Mouse (Mus musculus) lung, postnatal 25 days (tissue): ENCODE measurements around the gene Bhmt2.
A peak's percentile ranks its signal among the peaks of the same experiment; 100 is the strongest.

Source experiments
- DNase-seq: peaks from one replicate; pipeline ENCODE4 v3.0.0; 2022; ENCODE audit warnings: low spot score

Gene Bhmt2

DNA sequence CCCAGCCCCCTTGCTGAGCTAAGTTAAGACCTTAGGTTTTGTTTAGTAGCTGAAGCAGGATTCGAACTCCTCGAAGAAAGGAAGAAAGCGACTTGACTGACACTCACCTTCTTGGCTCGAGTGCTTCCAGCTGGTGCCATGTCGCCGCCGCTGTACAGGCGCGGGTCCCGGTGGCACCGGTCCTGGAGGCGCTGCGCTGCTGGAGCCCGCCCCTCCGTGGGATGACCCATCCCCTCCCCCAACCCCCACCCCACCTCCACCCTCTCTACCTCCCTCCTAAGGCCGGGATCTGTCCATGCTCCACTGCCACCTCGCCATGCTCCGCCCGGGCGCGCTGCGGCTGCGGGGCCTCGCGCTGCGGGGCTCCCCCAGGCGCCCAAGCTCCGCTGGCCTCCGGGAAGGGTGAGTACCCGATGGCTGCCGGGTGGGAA, at the start of gene Bhmt2, which contains the start of gene Dmgdh:
Bhmt2 (minus strand) TSS at position 172 of the 431 bp plus-strand sequence.
Dmgdh (plus strand) TSS at position 303 of the 431 bp plus-strand sequence.
- DNase-seq, result no peak

DNA sequence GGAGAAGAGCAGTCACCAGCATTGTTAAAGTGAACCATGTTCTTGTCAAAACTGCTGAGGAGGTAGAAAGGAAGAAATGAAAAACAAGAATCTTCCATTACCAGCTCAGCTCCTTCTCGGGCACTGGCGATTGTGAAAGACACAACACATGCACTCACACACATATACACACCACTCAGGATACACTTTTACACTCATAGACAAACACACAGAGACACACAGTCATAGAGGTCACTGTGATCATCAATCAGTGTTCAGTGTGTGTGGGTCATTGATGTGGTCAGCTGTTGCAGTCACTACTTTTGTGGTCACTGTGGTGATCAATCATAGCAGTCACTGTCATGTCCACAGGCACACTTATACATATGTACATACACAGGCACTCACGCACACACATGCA, 49.4 kb upstream of the Bhmt2 start:
- no peak for DNase-seq

DNA sequence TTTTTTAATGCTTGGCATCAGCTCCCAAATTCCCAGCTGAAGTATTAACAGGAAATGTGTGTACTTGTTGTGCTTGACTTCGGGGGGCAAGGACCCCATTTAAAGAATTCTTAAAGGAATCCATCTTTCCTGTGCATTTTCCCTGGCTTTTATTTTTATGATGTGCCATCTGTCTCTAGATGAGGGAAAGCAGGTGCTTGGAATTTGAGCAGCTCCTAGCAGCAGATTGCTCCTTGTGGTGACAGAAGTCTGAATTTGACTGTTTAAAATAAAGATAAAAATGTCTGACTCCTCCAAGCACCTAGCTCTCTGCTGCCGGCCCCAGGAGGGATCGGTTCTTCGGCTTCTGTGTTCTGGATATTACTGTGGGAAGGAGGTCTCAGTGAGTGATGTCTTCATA, 47.8 kb upstream of the Bhmt2 start:
- DNase-seq, result no peak

DNA sequence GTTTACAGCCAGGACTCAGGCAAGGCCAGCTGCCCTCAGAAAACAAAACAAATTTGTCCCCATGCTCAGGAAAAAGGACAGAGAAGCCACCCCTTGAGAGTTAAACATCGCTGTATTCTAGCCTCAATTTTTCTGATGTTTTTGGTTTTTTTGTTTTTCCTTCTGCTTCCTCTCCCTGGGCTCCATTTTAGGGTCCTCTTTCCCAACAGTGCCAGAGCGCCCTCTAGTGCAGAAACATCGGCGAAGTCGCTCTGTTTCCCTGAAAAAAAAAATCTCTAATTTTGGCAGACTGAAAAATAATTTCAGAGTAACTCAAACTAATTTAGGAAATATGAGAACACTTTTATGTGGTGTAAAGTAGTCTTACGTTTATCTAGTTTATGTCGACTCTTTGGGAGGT, 44.8 kb upstream of the Bhmt2 start:
- peak; percentile 27 for DNase-seq

DNA sequence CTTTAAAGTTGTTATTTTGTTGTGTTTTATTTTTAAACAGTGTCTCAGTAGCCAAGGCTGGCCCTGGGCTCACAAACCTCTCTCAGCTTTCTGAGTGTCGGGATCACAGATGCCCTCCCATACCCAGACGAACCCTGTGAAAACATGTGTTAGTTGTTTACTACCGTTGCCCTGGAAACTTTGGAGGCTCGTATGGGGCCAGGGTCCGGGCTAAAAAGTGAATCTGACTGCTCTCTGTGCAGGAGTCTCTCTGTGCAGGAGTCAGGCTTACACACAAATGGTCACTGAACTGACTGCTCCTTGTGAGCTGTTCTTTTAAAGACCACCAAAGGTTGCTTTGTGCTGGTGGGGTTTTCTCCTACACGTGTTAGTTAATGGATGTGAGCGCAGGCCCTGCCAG, 43.0 kb upstream of the Bhmt2 start:
- no peak for DNase-seq

DNA sequence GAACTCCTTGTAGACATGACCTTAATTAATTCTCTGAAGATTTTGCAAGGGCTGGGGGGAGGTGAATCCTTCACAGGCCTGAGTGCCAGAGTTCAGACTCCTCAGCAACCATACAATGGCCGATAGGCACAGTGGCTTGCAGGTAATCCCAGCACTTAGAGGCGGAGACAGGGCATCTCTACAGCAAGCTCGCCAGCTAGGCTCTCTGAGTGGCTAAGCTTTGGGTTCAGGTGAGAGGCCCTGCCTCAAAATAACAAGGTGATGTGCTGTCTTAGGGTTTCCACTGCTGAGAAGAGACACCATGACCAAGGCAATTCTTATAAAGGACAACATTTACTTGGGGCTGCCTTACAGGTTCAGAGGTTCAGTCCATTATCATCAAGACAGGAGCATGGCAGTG, 39.7 kb upstream of the Bhmt2 start:
- no peak for DNase-seq

DNA sequence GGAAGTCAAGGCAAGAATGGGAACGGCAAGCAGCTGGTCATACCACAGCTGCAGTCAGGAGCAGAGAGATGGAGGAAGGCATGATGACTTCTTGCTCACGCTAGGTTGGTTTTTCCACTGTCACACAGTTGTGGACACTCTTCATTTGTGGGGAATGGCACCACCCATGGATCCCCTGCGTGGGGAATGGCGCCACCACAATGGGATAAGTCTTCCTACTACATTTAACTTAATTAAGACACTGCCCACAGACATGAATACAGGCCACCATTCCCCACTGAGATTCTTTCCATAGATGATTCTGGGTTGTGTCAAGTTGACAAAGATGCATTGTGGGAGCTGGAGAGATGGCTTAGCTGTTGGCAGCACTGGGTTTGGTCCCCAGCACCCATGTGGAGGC, 38.3 kb upstream of the Bhmt2 start:
- DNase-seq, result no peak

DNA sequence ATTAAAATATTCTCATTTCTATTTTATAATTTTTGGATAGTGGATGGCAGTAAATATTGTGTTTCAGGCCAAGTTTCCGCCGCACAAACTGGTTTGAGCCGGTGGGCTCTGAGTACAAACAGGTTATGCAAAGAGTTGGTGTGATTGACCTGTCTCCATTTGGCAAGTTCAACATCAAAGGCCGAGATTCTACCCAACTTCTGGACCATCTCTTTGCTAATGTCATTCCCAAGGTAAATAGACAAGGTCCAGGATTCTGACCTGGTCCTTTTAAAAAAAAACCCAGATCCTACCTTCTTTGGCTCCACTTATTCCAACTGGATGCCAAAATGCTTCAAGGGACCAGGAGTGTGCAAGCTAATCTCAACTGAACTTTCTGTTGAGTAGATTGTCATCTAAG, 37.1 kb upstream of the Bhmt2 start:
- DNase-seq, result no peak

DNA sequence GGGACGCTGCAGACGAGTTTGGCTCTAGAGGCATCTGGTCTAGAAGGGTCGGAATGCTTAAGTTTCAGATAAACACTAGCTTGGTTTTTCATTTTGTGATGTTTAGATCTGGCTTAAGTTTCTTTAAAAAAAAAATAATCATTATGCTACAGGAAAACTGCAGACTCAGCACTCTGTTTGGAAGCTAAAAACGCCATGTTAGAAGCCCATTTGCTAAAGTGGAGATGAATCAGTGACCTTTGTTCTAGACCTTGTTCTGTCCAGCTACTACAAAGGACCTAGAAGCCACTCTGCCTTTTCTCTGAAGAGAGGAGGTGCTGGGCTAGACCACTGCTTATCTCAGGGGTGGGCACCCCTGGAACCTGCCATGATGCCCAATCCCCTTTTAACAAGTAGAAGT, 36.2 kb upstream of the Bhmt2 start:
- DNase-seq, result no peak

DNA sequence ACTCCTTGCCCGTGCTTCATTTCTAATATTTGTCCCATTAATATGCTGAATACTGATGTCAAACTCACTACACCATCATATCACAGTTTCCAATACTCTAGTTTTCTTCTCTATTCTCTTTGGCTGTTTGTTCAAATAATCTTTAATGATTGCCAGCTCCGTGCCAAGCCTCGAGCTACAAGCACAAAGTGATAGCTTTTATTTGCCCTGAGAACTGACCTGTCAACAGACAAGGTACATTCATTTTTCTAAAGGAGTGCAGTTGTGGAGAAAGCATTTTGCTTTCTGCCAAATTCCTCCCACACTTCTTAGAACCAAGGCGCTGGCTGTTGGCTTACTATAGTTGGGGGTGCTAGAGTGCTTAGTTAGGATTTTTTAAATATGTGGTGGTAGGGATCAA, 33.2 kb upstream of the Bhmt2 start:
- DNase-seq, result no peak

DNA sequence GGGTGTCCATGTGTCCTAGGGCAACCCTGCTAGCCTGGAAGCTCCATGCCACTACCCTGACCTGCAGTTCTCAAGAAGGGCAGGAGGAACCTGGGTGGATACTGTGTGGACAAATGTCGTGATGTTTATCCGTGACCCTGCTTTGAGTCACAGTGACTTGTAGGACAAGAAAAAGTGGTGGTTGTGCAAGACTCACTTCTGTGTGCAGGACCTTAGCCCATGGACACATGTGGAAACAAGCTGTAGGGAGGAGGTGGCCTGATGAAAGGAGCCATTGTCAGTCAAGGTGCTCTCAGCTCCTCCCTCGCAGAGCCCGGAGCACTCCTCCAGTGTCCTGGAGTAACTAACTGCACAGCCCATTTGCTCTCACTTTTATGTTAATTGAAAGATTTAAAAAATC, 31.6 kb upstream of the Bhmt2 start:
- no peak for DNase-seq

DNA sequence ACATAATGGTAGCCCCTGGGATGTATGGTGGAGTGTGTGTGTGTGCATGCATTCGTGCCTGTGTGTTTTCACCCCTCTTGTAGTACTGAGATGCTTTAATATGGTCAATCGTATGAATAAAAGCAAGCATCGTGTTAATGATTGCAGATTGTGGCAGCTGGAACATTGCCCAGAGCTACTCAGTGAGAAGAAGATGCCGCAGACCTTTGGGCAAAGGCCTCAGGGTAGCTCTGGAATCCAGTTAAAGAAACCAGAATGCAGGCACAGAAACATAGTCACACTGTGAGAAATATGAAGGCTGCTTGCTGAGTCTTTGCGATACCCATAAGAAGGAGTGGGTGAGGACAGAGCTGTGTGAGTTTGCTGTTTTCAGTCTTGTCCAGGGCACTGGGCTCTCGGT, 24.8 kb upstream of the Bhmt2 start:
- DNase-seq, result no peak

DNA sequence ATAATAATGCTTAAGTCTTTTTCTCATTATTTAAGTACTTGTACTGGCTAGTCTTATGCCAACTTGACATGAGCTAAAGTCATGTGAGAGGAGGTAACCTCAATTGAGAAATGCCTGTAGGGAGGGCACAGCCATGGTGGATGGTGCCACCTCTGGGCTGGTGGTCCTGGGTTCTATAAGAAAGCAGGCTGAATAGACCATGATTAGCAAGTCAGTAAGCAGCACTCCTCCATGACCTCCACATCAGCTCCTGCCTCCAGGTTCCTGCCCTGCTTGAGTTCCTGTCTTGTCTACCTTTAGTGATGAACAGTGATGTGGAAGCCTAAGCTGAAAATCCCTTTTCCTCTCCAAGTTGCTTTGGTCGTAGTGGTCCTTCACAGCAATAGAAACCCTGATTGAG, 16.7 kb upstream of the Bhmt2 start:
- DNase-seq, result no peak

DNA sequence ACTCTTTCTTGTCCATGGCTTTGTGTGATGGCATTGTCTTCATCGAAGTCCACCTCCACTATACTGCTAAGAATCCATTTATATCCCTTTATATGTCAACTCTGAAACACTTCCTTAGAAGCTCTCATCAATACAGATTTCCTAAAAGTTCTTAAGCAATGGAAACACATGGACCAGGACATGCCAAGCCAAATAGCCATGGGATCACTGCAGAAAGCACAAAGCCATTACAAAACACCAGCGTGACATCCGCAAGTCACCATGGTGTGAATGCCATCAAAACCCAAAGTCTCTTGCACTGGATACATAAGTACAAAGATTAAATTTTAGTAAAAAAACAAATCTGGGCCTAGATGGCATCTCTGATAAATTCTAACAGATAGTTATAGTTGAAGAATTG, 15.5 kb upstream of the Bhmt2 start:
- DNase-seq, result no peak

DNA sequence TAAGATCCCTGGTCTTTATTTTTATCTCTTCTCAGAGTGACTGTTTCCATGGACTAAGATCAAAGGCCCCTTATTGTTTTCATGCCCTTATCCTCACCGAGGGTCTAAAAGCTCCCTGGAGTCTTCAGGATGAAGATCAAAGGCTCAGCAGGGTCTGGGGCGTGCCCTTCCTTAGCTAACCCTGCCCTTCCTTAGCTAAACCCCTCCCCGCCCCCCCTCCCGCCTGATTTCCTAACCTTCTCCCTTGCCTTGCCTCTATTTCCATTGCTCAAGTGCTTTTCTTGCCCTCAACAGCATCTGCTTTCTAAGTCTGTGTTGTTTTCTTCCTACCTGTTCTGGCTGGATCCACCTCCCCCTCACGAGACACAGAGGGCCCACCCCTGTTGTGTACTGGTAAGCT, 13.2 kb upstream of the Bhmt2 start:
- DNase-seq, result no peak

DNA sequence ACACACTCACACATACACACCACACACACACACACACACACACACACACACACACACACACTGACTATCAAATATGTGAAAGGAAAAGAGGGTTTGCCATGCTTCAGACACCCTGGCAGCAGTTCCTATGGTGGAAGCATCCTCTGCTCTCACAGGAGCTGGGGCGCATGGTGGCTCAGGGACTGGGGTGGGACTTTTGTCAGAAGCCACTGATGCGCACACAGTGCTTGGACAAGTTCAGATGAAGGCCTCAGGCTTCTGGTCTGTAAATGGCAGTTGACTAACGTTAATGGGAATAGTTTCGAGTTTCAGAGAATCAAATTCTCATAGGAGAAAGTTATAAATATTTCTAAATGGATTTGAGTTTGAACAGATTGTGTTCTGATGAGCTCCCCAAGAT, 11.1 kb upstream of the Bhmt2 start:
- no peak for DNase-seq

DNA sequence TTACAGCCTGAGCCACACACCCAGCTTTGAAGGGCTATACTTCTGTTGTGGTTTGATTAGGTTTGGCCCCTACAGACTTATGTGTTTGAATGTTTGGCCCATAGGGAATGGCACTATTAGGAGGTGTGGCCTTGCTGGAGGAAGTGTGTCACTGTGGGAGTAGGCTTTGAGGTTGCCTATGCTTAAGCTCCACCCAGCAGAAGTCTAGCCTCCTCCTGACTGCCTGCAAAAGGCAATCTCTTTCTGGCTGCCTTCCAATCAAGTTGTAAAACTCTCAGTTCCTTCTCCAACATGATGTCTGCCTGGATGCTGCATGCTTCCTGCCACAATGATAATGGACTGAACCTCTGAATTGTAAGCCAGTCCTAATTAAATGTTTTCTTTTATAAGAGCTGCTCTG, 9.2 kb upstream of the Bhmt2 start:
- DNase-seq, result no peak

DNA sequence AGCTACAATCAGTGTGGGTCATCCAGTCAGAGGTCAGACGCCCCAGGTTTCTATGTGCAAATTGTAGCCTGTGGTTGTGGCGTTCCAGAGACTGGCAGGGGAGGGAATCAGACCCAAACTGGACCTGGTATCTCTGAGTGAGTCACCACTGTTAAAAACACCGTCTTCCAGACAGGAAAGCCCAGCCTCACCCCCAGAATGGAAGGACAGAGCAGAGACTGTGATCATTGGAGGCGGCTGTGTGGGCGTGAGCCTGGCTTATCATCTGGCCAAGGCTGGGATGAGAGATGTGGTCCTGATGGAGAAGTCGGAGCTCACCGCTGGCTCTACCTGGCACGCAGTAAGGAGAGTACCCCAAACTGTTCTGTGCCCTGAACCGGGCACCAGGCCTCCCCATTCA, 2.8 kb upstream of the Bhmt2 start:
- DNase-seq, result no peak

DNA sequence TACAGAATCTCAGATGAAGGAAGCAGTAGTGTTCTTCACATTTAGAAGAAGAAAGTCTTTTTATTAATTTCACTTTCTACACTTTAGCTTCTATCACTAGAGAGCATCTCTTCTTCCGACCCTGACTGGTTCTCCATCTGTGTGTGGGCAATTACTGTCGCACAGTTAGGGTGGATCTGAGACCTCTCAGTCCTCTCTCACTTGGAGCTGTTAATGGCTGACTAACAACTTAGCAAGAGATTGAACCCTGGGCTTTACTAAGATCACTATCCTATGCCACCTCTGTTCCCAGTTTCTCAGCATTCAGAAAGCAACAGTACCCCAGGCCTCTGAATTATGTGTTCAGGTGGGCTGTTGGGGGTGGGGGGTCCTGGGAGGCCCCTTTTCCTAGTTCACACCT, 806 bp downstream of the Bhmt2 start:
- DNase-seq, result no peak

DNA sequence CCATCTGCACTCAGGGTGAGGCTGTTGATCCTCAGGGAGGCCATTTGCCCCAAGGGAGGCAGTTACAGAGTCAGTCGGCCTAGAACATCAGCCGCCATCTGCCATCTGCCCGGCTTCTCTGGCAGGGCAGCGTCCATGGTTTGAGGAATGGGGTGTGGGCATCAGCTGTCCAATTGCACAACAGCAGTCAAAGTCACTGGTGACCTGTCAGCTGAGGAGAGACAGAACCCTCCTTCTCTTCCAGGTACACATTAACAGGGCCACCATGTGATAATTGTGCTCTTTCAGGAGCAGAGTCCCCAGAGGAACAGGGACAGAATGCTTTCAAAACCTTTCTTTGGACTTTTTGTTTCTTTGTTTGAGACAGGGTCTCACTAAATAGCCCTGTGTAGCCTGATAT, 1.7 kb downstream of the Bhmt2 start:
- DNase-seq, result no peak

DNA sequence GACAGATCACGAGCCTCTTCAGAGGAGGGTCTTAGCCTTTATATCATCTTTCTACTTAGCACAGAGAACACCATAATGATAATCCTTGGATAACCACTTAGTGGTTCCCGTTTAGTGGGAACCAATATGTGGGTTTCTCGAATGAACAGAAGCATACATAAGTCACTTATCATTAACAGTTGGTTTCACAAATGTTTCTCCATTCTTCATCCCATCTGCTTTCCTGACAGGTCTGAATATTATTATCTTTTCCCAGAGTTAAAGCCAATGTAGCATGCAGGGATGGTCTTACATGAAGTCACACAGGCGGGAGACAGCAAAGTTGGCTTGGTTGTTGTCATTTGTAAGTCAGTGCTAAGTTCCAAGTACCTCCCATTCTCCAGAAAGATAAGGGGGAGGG, 6.5 kb downstream of the Bhmt2 start:
- no peak for DNase-seq

DNA sequence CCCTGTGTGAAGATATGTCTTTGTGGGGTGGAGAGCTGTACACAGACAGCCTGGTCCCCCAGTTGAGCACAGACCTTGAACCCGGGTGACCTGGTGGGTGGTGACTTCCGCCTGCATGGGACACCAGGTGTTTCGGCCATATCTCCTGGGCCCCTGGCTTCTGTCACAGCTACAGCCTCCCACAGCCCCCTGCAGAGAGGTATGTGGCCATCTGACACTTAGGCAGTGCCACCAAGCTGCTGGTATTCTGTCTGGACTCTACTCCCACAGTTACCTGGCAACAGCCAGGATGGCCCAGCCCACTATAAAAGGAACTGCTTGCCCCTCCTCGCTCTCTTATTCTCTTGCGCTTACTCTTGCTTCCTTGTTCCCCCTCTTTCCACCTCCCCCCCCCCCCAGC, 16.2 kb downstream of the Bhmt2 start:
- no peak for DNase-seq

DNA sequence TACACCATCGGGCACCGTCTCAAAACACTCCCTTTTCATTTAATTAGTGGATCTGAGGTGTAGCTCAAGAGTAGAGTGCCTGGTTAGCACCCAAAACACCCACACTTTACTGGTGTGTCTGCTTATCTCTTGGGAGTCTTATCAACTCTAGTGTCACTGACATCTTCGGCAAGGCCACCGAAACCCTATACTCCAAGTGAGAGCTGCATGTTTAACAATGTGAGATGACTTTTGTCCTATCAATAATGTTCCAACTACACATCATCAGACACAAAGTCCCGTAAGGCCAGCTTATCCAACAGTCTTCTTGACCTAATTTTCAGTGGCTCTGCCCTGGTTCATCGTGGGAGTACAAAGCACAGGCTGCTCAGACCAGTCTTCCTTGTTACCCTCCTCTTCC, 20.7 kb downstream of the Bhmt2 start:
- DNase-seq, result no peak

DNA sequence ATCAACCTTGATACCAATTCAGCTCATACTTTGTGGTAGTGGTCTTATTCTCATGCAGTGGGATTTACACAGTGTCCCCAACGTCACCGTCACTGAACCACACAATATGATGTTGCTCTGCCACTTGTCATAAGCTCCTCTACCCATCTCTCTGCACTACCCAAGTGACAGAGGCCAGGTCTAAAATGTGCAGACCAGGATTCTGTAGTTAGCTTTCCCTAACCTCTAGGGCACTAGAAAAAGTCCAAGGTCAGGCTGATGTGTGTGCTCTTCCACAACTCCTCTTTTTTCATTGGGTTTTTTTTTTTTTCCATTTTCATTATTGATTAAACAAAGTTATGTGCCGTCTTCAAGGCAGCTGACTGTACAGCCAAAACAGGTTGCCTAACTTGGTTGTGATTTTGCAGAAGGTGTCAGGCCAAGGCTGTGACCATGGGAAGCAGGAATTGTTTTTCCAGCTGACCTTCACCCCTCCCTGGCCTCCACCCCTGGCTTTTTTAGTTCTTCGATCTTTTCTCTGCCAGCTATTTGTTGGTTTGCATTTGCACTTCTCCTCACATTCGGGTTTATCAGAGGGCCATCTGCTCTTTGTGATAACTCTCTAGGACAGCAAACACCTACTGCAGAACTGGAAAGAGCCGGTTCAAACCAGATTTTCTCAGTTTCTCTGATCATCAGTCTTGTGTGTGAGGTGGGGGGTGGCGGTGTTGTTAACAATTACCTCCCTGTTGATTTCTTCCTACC, 25.5 kb downstream of the Bhmt2 start:
- no peak for DNase-seq

DNA sequence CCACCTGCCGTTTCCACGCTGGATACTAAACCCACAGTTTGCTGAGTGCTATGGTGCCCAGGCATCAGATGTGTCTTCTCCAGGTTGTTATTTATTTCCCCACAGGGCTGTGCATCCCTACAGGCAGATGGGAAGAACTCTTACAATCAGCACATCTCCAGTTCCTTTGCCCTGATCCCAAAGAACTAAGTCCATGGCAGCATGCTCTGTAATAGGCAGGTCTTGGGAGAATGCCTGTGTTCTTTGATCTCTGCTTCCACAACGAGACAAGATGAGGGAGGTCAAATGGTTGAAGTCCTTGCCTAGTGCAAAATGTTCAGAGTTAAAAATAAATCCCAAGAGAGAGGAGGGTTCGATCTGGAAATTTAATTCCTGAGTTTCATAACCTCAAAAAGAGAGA, 34.5 kb downstream of the Bhmt2 start:
- no peak for DNase-seq
